Mouse (Mus musculus): Measurements from ENCODE around the gene Hif3a. TPM values are rescaled to one million over a fixed set of nuclear protein-coding genes. Genes with fewer than 3 reads are reported as not detected.
"Not testable (repeated sequence)": the region's sequence is repeated elsewhere in the genome, so short reads cannot be mapped to it uniquely, and the experiment has no call there.

The Hif3a gene
- 6.9 and 7.6 TPM in 2 replicates for polyA plus RNA-seq (2014; fragmentation: Nextera tagmentation; extraction: Ambion mirVana)

GRCm38 (mm10) chr7:17062389-17062788, at the start of gene Hif3a:
Hif3a (minus strand) TSS chr7:17062427.
- 1% methylated on average over 15 of the region's 15 CpGs for WGBS
- Histone ChIP-seq H3K4me2 (ENCODE audit: low read depth) (peak within 1 kb of the TSS; percentile 60), H3K27me3 (ENCODE audit: control insufficient read depth, insufficient read depth, low read length) (no peaks in the 10 kb centered on the region), H3K27ac (ENCODE audit: low read depth, low read length) (no peak within 1 kb of the TSS), H3K4me1 (ENCODE audit: control insufficient read depth, insufficient read depth, low read length) (peaks cover 5% of the 10 kb centered on the region; the same call in 1 of the 2 replicates), H3K4me3 (ENCODE audit: low read depth, low read length) (peak within 1 kb of the TSS; percentile 36), H3K9me3 (ENCODE audit: control insufficient read depth, low read length) (no peaks in the 10 kb centered on the region), H3K9ac (ENCODE audit: low read length) (peak within 1 kb of the TSS; percentile 39), H3K36me3 (ENCODE audit: control insufficient read depth, insufficient read depth, low read length) (no peaks in the 10 kb centered on the region)
- DNase-seq (ENCODE audit: low spot score) (peak; percentile 85), ATAC-seq (ENCODE audit: insufficient read depth, low FRiP score, low TSS enrichment) (peak; percentile 78)

DNA sequence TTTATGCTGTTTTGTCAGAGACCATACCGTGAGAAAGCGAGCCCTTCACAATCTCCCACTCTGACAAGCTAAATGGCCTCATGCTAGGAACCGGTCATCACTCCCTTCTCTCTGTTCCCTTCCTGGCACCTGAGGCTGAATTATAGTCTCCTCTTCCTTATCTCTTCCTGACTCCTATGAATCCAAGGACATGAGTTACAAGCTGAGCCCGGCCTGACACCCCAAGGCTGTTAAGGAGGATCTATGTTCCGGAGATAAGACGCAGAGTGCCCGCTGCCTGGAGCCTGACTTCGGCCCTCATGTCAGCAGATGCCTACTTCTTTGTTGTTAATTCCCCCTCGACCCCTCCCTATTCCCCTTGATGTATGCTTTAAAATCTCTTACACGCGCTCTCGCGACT, 39.4 kb upstream of the Hif3a start:
- not testable (repeated sequence) for H3K4me3 ChIP-seq (ENCODE audit: low read depth, low read length); H3K4me2 ChIP-seq (ENCODE audit: low read depth); H3K27ac ChIP-seq (ENCODE audit: low read depth, low read length); ATAC-seq (ENCODE audit: insufficient read depth, low FRiP score, low TSS enrichment); H3K4me1 ChIP-seq (ENCODE audit: control insufficient read depth, insufficient read depth, low read length); H3K9ac ChIP-seq (ENCODE audit: low read length); H3K27me3 ChIP-seq (ENCODE audit: control insufficient read depth, insufficient read depth, low read length); H3K36me3 ChIP-seq (ENCODE audit: control insufficient read depth, insufficient read depth, low read length); DNase-seq (ENCODE audit: low spot score); H3K9me3 ChIP-seq (ENCODE audit: control insufficient read depth, low read length)
- WGBS, result 91% methylated on average over 13 of the region's 13 CpGs

GRCm38 (mm10) chr7:17091280-17091679, 29.1 kb upstream of the Hif3a start:
- no peak overlapping the region for H3K27ac ChIP-seq (ENCODE audit: low read depth, low read length)

DNA sequence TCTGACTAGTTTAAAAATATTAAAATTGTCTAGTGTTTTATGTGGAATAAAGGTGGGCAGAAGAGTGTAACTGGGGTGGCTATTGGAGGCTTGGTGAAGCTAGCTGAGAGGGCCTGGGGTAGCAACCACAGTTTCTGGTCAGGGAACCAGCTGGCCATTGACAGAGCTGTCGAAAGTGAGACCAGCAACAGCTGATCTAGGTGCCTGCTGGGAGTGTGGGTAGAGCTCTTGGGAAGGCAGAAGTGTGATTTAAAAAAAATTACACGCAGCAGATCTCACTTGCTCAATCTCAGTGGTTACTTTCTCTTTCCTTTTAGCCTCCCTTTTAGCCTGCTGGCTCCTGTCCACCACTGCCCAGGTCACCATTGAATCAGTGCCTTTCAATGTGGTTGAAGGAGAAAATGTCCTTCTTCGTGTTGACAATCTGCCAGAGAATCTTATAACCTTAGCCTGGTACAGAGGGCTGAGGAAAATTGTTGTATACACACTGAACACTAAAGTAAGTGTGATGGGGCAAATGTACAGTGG, 27.9 kb upstream of the Hif3a start:
- ATAC-seq (ENCODE audit: insufficient read depth, low FRiP score, low TSS enrichment), result no peak
- Histone ChIP-seq H3K4me3 (ENCODE audit: low read depth, low read length) (no peak overlapping the region), H3K9ac (ENCODE audit: low read length) (no peak overlapping the region), H3K4me1 (ENCODE audit: control insufficient read depth, insufficient read depth, low read length) (no peaks in the 10 kb centered on the region), H3K27ac (ENCODE audit: low read depth, low read length) (no peak overlapping the region), H3K9me3 (ENCODE audit: control insufficient read depth, low read length) (no peaks in the 10 kb centered on the region; the same call in 1 of the 2 replicates), H3K4me2 (ENCODE audit: low read depth) (no peak overlapping the region), H3K36me3 (ENCODE audit: control insufficient read depth, insufficient read depth, low read length) (no peaks in the 10 kb centered on the region), H3K27me3 (ENCODE audit: control insufficient read depth, insufficient read depth, low read length) (no peaks in the 10 kb centered on the region)
- DNase-seq (ENCODE audit: low spot score), result no peak
- 68% methylated on average over 3 of the region's 3 CpGs for WGBS

More at GRCm38 (mm10) chr7:17091280-17091679, 29.1 kb upstream of the Hif3a start:
- Histone ChIP-seq H3K36me3 (ENCODE audit: control insufficient read depth, insufficient read depth, low read length) (no peaks in the 10 kb centered on the region), H3K4me1 (ENCODE audit: control insufficient read depth, insufficient read depth, low read length) (no peaks in the 10 kb centered on the region), H3K4me3 (ENCODE audit: low read depth, low read length) (no peak overlapping the region), H3K9me3 (ENCODE audit: control insufficient read depth, low read length) (no peaks in the 10 kb centered on the region; the same call in 1 of the 2 replicates), H3K9ac (ENCODE audit: low read length) (no peak overlapping the region), H3K4me2 (ENCODE audit: low read depth) (no peak overlapping the region), H3K27me3 (ENCODE audit: control insufficient read depth, insufficient read depth, low read length) (no peaks in the 10 kb centered on the region)
- DNase-seq (ENCODE audit: low spot score) (peak; percentile 10), ATAC-seq (ENCODE audit: insufficient read depth, low FRiP score, low TSS enrichment) (no peak)
- 11% methylated on average over 1 of the region's 1 CpGs for WGBS

GRCm38 (mm10) chr7:17087731-17088130, 25.5 kb upstream of the Hif3a start:
- no peak overlapping the region for H3K4me2 ChIP-seq (ENCODE audit: low read depth)
- no peak for DNase-seq (ENCODE audit: low spot score)
- H3K4me3 ChIP-seq (ENCODE audit: low read depth, low read length), result no peak overlapping the region
- H3K27ac ChIP-seq (ENCODE audit: low read depth, low read length), result no peak overlapping the region
- no peaks in the 10 kb centered on the region for H3K27me3 ChIP-seq (ENCODE audit: control insufficient read depth, insufficient read depth, low read length)
- no peaks in the 10 kb centered on the region; the same call in 1 of the 2 replicates for H3K9me3 ChIP-seq (ENCODE audit: control insufficient read depth, low read length)
- 70% methylated on average over 3 of the region's 3 CpGs for WGBS
- ATAC-seq (ENCODE audit: insufficient read depth, low FRiP score, low TSS enrichment), result no peak
- no peak overlapping the region for H3K9ac ChIP-seq (ENCODE audit: low read length)
- H3K36me3 ChIP-seq (ENCODE audit: control insufficient read depth, insufficient read depth, low read length), result no peaks in the 10 kb centered on the region
- H3K4me1 ChIP-seq (ENCODE audit: control insufficient read depth, insufficient read depth, low read length), result no peaks in the 10 kb centered on the region

GRCm38 (mm10) chr7:17082766-17083165, 20.5 kb upstream of the Hif3a start:
- H3K27me3 ChIP-seq (ENCODE audit: control insufficient read depth, insufficient read depth, low read length), result no peaks in the 10 kb centered on the region
- H3K4me3 ChIP-seq (ENCODE audit: low read depth, low read length), result no peak overlapping the region
- no peak overlapping the region for H3K27ac ChIP-seq (ENCODE audit: low read depth, low read length)
- no peak overlapping the region for H3K4me2 ChIP-seq (ENCODE audit: low read depth)
- WGBS, result 83% methylated on average over 4 of the region's 4 CpGs
- DNase-seq (ENCODE audit: low spot score) (no peak), ATAC-seq (ENCODE audit: insufficient read depth, low FRiP score, low TSS enrichment) (no peak)
- no peak overlapping the region for H3K9ac ChIP-seq (ENCODE audit: low read length)
- no peaks in the 10 kb centered on the region for H3K4me1 ChIP-seq (ENCODE audit: control insufficient read depth, insufficient read depth, low read length)
- no peaks in the 10 kb centered on the region; the same call in 1 of the 2 replicates for H3K9me3 ChIP-seq (ENCODE audit: control insufficient read depth, low read length)
- no peaks in the 10 kb centered on the region for H3K36me3 ChIP-seq (ENCODE audit: control insufficient read depth, insufficient read depth, low read length)

GRCm38 (mm10) chr7:17078076-17078654, 15.9 kb upstream of the Hif3a start:
- ATAC-seq (ENCODE audit: insufficient read depth, low FRiP score, low TSS enrichment), result no peak
- Histone ChIP-seq H3K4me3 (ENCODE audit: low read depth, low read length) (no peak overlapping the region), H3K9me3 (ENCODE audit: control insufficient read depth, low read length) (no peaks in the 10 kb centered on the region), H3K4me1 (ENCODE audit: control insufficient read depth, insufficient read depth, low read length) (no peaks in the 10 kb centered on the region), H3K27ac (ENCODE audit: low read depth, low read length) (no peak overlapping the region), H3K36me3 (ENCODE audit: control insufficient read depth, insufficient read depth, low read length) (no peaks in the 10 kb centered on the region), H3K9ac (ENCODE audit: low read length) (no peak overlapping the region), H3K4me2 (ENCODE audit: low read depth) (no peak overlapping the region), H3K27me3 (ENCODE audit: control insufficient read depth, insufficient read depth, low read length) (no peaks in the 10 kb centered on the region)
- DNase-seq (ENCODE audit: low spot score), result no peak
- WGBS, result 85% methylated on average over 7 of the region's 7 CpGs

- H3K9ac ChIP-seq (ENCODE audit: low read length), result no peak overlapping the region
- no peaks in the 10 kb centered on the region for H3K4me1 ChIP-seq (ENCODE audit: control insufficient read depth, insufficient read depth, low read length)
- H3K27me3 ChIP-seq (ENCODE audit: control insufficient read depth, insufficient read depth, low read length), result no peaks in the 10 kb centered on the region
- no peaks in the 10 kb centered on the region for H3K36me3 ChIP-seq (ENCODE audit: control insufficient read depth, insufficient read depth, low read length)
- ATAC-seq (ENCODE audit: insufficient read depth, low FRiP score, low TSS enrichment), result no peak
- H3K27ac ChIP-seq (ENCODE audit: low read depth, low read length), result no peak overlapping the region
- H3K4me3 ChIP-seq (ENCODE audit: low read depth, low read length), result no peak overlapping the region
- H3K4me2 ChIP-seq (ENCODE audit: low read depth), result no peak overlapping the region
- WGBS, result 100% methylated on average over 1 of the region's 1 CpGs
- no peak for DNase-seq (ENCODE audit: low spot score)
- no peaks in the 10 kb centered on the region for H3K9me3 ChIP-seq (ENCODE audit: control insufficient read depth, low read length)
These were observed 14.3 kb upstream of the Hif3a start for GRCm38 (mm10) chr7:17076542-17076941.
